Mouse (Mus musculus): ENCODE results near the gene Gm5580.
"Not testable (repeated sequence)": the region's sequence is repeated elsewhere in the genome, so short reads cannot be mapped to it uniquely, and the experiment has no call there.

The Gm5580 gene

GRCm38 (mm10) chr6:116550841-116551240 lies at the start of gene Gm5580:
Gm5580 (plus strand) TSS chr6:116551141.
- DNase-seq (ENCODE audit: low spot score in 2 of 2), result not testable (repeated sequence)

GRCm38 (mm10) chr6:116506302-116507003 lies 44.5 kb upstream of the Gm5580 start, which contains the start of gene Olfr212:
Olfr212 (plus strand) TSS chr6:116506516.
- not testable (repeated sequence) for DNase-seq (ENCODE audit: low spot score in 2 of 2)

- no peak for DNase-seq (ENCODE audit: low spot score in 2 of 2)
These were observed 36.1 kb upstream of the Gm5580 start for GRCm38 (mm10) chr6:116514832-116515231.

GRCm38 (mm10) chr6:116538156-116538555 lies 12.8 kb upstream of the Gm5580 start, which contains the start of gene Olfr213:
Olfr213 (plus strand) TSS chr6:116538456.
- no peak for DNase-seq (ENCODE audit: low spot score in 2 of 2)

GRCm38 (mm10) chr6:116542500-116542899 lies 8.4 kb upstream of the Gm5580 start:
- DNase-seq (ENCODE audit: low spot score in 2 of 2), result no peak

- DNase-seq (ENCODE audit: low spot score in 2 of 2), result no peak
These were observed 3.0 kb downstream of the Gm5580 start, which contains the start of gene Olfr214 for GRCm38 (mm10) chr6:116553935-116554334. Olfr214 (plus strand) TSS chr6:116554235.

- no peak for DNase-seq (ENCODE audit: low spot score in 2 of 2)
These were observed 4.0 kb downstream of the Gm5580 start for GRCm38 (mm10) chr6:116554952-116555351.

- DNase-seq (ENCODE audit: low spot score in 2 of 2), result peak in 1 of 2 experiments; percentile 33
These were observed 18.9 kb downstream of the Gm5580 start for GRCm38 (mm10) chr6:116569834-116570233.

- no peak for DNase-seq (ENCODE audit: low spot score in 2 of 2)
These were observed 33.2 kb downstream of the Gm5580 start, which contains the start of gene Olfr215 for GRCm38 (mm10) chr6:116584095-116584494. Olfr215 (minus strand) TSS chr6:116584195.

- DNase-seq (ENCODE audit: low spot score in 2 of 2), result not testable (repeated sequence)
These were observed 50.0 kb downstream of the Gm5580 start for GRCm38 (mm10) chr6:116600969-116601368.
